Mouse (Mus musculus) MN1 (cell line): ENCODE results near the gene Rpl3.
"Not testable (repeated sequence)": the region's sequence is repeated elsewhere in the genome, so short reads cannot be mapped to it uniquely, and the experiment has no call there.

Source experiments
- DNase-seq: peaks from one replicate; pipeline ENCODE4 v3.0.0-alpha.2; 2016; ENCODE audit warnings: low spot score

Rpl3 gene

DNA sequence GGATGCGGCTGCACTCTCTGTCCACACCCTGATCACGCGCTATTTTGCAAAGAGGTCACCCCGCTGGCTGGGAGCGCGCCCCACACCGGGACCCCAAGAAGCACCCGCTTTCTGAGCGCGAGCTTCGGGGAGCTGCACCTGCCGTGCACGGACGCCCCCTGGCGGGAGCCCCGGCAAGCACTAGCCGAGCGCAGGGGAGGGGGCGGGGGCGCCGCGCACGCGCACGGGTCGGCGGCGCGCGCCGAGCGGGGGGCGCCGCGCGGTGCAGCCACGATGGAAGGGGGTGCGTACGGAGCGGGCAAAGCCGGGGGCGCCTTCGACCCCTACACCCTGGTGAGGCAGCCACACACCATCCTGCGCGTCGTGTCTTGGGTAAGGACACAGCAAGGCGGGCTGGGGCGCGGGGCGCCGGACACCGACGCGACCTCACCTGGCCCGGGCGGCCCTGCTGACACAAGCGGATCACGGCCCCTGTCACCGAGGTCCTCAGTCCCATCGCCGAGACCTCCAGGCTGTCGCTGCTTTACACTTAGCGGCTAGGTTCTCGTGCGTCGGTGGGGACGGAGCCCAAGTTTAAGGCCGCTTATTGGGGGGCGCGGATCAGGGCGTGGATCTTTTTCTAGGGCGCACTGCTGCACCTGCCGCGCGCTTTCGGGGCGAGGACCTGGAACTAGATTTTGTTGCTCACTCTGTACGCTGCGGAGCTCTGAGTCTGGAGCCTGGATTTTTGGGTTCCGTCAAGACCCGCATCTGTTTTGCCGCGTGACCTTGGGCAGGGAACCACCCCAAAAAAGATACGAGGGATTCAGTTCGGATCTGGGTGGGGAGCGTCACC lies at the start of gene Rpl3, which contains the start of gene Syngr1:
TSS of gene Rpl3 (minus strand) at position 748 of the 835 bp plus-strand sequence.
TSS of gene Syngr1 (plus strand) at position 214 of the 835 bp plus-strand sequence.
- DNase-seq, result peak; percentile 84

DNA sequence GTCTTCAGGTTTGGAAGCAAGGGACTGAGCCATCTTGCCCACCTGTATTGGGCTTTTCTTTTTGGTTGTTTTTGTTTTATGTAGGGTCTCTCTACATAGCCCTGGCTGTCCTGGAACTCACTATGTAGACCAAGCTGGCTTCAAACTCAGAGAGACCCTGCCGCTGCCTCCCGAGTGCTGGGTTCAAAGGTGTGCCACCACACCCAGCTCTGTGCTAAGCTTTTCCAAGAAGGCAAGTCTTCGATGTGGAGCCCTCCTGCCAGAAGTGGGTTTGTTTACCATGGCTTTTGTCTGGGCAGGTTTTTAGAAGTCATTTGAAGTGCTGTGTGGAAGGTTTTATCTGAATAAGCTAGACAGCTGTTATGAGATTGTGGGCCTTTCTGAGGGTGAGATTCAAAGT lies 49.2 kb upstream of the Rpl3 start:
- no peak for DNase-seq

DNA sequence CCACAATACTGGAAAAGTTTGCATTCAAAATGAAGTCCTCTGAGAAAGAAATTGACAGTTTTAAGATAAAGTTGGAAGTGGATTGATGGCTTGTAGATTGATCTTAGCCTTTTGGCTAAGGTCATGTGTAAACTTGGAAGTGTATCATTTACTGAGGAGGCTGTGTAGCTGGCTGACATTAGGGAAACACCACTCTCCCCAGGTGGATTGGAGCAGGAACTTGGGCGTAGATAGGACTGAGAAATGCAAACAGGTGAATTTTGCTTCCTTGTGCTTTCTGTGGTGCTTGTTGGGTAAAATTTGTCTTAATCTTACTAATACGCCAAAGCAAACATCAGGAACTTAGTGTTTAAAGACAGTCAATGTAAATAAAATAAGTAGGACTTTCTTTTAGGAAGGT lies 48.6 kb upstream of the Rpl3 start:
- no peak for DNase-seq

DNA sequence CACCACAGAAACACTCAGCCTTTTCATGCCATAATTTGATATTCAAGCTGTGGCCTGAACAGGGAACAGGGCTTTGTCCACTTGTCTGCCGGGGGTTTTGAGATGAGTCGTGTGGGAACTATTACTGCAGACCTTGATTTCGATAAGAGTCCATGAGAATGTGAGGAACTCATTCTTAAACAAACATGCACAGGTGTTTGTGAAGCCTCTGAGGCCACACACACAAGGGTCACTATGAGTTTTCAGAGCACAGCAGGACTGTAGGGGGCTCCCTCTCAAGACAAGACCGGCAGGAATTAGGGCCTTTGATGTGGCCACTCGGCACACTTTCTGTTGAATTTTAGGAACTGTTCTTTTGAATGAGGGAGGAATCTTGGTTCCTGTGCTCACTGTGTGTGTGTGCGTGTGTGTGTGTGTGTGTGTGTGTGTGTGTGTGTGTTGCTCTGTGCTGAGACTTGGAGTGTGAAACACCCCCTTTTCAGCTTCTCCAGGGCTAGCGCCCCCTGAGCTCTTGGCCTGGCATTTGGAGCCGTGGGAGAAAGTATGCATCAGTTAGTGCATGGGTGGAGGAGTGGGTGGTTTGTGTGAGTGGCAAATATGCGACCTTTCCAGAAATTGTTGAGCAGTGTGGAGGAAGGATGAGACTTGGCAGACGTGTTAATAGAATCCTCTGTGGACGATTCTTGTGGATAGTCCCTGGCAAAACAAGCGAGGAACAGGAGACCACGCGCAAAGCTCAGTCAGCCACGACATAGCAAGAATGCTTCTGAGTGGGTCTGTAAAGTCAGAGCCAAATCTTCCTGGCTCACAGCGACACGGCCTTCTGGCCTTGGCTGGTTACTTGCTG lies 46.5 kb upstream of the Rpl3 start:
- DNase-seq, result no peak

DNA sequence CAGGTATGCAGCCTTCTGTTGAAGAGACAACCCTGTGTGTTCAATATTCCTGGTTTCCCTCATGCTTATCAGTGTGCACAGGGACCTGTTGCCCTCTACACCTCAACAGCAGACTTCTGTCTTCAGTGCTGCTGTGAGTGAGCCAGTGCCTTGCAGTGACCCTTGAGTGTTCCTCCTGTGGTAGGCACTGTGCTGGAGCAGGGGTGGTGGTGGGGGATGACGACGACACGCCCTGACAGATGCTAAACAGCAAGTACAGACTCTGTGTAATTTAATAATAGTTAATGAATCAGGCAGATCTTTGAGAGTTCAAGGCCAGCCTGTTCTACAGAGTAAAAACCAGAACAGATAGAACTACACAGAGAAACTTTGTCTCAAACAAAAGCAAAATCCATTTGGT lies 45.0 kb upstream of the Rpl3 start:
- DNase-seq, result peak; percentile 40

DNA sequence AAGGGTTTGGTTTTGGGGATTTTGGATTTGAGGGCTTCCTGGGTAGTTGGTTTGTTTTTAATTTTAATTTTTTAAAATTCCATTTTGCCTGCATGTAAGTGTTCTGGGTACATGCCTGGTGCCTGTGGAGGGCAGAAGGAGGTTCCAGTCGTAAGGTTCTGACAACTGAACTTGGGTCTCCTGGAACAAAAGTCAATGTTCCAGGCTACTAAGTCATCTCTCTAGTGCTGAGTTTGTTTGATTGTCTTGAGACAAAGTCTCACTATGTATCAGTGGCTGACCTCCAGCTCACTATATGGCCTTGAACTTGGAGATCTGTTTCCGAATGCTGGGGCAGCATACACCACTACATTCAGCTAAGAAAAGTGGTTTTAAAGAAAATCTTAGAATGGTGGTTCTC lies 43.8 kb upstream of the Rpl3 start:
- DNase-seq, result no peak

DNA sequence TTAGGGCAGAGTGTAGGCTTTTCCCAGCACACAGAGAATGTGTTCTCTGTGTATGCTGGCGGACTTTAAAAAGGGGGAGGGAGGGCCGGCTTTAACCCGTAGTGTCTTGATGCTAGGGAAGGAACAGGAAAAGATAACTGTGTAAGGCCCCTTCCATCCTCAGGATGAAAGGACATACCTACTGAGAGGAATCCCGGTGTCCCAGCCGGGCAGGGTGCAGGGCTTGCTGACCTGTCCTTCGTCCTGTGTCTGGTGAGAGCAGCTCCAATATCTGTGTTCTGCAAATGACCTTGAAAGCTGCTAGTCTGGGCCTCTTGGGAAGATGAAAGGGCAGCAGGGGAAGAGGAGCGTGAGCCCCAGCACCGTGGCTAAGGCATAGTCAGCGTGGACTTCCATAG lies 42.8 kb upstream of the Rpl3 start:
- peak; percentile 36 for DNase-seq

DNA sequence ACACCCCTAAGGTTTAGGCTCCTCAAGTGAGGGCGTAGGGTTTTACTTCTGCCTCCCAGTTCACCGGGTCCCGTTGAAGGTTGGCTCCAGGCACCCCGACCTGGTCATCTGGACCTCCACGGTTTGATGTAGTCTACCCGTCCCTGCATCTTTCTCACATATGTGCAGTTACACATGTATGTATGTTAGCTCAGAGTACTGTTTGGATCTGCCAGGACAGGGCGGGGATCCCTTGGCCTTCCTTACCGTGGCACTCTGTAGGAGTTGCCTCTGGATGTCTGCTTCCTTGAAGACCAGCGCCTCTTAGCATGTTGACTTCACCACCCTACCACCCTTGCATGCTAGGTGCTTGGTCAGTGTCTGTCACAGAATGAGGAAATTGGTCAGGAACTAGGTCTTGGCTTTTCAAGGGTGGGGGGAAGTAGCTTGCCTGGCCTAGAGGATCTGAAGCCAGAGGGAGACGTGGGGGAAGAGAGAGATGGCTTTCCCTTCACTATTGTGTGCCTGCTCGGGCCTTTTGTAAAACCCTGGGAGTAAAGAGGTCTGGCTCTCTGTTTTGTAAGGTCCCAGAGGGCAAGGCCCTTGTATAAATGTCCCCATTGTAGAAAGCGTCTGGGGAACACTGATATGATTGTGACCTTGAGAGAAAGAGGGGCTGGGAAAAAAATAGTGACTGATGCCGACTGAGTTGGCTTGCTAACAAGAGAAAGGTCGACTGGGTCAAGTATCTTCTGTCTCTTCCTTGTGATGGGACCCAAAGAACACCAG lies 42.2 kb upstream of the Rpl3 start:
- DNase-seq, result peak; percentile 55

DNA sequence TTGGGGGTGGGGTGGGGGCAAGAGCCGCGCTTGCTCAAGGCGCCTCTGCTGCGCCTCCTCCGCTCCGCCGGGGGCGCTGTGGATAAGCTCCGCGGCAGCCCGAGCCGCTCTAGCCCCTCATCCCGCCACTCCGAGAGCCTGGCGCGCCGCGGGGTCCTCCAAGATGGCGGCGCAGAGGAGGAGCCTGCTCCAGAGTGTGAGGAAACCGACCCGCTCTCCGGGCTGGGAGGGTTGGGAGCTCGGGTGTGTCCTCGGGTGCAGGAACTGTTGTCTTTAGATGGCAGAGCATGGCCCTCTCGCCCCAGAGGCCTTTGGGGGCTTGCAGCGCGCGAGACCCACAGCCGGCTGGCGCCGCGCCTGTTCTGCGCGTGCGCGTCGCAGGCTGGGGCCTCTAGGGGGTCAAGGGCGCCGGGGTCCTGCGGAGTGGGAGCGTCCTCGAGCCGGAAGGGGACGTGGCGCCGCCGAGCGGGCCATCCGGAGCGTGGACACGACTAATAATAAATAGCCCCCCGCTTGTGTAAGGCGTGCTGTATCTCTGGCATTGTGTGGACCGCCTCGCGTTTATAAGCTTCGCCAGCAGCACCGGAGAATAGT lies 41.4 kb upstream of the Rpl3 start, which contains the start of gene Tab1:
TSS of gene Tab1 (plus strand) at position 135 of the 594 bp plus-strand sequence.
- DNase-seq, result peak; percentile 97

DNA sequence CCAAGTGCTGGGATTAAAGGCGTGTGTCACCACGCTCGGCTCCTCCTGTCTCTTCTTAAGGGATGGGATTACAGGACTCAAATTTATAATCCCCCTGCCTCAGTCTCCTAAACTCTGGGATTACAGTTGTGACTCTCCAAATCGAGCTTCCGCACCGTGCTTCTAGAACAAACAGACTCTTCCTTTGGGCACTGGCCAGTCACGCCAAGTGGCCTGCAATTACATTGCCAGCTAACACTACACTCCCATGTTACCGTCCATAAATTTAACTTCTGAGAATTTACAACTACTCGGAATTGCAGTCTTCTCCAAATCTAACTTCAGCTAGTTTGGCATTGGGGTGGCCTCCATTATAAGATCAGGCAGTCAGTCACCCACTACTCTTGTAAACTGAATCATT lies 40.8 kb upstream of the Rpl3 start:
- DNase-seq, result no peak

DNA sequence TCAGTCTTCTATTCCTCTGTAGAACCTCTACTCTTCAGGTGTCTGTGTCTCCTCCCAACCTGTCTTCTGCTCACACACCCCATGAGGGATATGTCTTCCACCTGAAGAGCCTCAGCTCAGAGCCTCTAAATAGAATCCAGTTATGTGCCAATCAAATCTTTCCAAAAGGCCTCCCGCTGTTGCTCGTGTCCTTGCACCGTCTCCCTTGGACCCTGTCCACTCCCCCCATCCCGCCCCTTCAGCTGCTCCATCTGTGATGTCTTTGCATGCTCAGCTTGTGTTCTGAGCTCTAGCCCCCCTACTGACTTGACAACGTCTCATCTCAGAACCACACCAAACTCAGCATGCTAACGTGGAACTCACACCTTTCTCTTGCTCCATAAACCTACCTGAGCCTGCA lies 39.8 kb upstream of the Rpl3 start:
- DNase-seq, result no peak

DNA sequence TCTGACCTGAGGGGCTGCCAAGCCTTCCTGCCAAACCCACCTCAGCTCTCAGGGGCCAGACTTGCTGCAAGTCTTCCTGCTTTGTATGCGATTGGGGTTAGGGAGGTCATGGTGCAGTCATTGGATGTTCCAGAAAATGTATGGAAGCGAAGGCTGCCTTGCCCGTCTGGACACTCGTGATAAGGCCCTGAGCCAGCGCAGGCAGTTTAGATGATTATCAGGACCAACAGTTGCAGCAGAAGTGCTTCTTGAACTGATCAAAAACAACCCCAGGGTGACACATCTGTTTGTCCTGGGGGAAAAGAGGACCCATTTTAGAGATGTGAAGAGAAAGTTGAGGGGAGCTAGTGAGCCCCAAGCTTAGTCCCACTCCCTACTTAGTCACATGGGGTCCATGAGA lies 39.0 kb upstream of the Rpl3 start:
- DNase-seq, result peak; percentile 27

DNA sequence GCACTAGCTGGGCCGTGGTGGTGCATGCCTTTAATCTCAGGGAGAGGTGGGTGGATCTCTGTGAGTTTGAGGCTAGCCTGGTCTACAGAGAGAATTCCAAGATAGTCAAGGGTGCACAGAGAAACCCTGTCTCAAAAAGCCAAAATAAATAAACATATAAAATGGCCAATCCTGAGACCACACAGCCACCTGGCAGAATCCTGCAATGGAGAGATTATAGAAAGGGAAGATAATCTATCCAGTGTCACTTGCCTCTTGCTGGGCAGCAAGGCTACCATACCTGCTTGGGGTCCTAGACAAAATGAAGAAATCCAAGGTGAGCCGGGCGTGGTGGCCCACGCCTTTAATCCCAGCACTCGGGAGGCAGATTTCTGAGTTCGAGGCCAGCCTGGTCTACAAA lies 38.3 kb upstream of the Rpl3 start:
- no peak for DNase-seq

DNA sequence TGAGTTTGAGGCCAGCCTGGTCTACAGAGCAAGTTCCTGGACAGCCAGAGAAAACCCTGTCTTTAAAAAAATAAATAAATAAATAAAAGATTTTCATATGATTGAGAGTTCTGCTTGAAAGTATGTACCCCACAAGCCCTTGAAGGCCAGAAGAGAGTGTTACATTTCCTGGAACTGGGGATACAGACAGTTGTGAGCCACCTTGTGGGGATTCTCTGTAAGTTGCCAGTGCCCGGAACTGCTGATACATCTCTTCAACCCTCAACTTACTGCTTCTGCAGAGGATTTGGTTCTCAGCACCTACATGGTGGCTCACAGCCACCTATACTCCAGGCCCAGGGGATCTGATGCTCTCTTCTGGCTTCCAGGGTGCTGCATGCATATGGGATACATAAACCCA lies 35.5 kb upstream of the Rpl3 start:
- peak; percentile 35 for DNase-seq

DNA sequence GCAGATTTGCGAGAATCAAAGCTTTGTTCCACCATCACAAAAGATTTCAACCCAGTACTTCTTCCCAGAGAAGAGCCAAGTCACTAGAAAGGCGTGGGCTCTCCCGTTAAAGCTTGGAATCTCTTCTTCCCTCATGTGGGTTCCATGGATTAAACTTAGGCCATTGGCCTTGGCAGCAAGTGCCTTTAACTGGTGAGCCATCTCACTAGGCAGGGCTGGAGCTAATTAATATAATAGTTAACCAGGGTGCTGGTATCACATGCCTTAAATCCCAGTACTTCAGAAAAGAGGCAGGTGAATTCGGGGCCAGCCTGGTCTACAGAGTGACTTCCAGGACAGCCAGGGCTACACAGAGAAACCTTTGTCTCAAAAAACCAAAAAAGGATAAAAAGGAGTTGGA lies 33.0 kb upstream of the Rpl3 start:
- no peak for DNase-seq

DNA sequence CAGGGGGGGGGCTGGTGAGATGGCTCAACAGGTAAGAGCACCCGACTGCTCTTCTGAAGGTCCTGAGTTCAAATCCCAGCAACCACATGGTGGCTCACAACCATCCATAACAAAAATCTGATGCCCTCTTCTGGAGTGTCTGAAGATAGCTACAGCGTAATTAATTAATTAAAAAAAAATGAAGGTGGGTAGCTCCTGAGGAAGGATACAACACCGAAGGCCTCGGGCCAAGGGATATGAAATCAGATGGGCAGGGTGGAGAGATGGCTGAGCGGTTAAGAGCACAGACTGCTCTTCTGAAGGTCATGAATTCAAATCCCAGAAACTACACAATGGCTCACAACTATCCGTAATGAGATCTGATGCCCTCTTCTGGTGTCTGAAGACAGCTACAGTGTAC lies 30.8 kb upstream of the Rpl3 start:
- DNase-seq, result not testable (repeated sequence)

DNA sequence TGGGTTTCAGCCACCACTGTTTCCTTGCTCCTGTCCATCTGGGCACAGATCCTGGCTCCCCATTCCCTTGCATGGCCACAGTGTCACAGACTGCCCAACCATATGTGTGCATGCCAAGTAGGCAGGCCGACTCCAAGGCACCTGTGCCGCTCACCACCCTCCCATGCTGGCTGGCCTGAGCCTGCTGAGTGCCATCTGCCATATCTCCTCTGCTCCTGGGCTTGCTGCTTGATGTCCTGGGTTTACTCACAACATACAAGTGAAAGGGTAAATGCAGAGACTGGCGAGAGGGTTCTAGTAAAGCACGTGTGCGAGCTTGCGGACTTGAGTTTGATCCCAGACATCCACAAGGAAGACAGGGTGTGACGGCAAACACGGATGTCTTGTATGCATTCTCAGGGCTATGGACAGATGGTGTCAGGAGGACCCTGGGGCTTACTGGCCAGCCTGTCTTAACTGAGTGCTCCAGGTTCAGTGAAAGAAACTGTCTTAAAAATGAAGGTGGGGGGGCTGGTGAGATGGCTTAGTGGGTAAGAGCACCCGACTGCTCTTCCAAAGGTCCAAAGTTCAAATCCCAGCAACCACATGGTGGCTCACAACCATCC lies 30.2 kb upstream of the Rpl3 start:
- no peak for DNase-seq

DNA sequence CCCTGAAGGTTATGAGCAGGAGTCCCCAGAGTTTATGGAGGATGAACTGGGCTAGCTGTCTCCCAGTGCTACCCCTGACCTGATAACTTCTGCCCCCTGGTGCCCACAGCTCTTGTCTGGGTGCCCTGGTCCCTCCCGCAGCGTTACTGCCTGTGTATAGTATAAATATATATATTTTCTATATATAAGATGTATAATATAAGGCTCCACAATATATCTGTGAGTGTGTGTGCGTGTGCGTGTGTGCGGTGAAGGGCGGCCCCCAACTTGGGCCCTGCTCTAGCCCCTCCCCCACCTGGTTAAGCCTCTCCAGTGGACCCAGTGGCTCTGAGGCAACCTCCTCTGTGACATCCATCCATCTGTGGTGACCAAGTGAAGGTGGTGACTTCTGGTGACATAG lies 27.4 kb upstream of the Rpl3 start:
- DNase-seq, result no peak

DNA sequence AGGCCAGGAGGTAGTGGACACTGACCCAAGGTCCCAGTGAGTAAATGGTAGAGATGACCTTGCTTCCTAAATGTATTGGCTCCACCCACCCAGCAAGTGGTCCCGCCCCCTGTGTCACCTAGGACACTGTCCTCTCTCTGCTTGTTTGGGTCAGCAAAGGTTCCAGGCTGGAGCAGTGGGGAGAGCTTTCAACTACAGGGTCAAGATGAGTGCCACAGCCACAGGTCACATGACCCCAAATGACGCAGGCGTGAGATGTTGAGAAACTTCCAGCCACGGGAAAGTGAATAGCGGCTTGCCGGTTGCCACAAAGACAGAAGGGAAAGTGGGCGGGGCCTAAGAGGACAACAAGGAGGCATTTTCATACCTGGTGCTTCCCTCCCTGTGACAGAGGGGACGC lies 25.5 kb upstream of the Rpl3 start:
- no peak for DNase-seq

DNA sequence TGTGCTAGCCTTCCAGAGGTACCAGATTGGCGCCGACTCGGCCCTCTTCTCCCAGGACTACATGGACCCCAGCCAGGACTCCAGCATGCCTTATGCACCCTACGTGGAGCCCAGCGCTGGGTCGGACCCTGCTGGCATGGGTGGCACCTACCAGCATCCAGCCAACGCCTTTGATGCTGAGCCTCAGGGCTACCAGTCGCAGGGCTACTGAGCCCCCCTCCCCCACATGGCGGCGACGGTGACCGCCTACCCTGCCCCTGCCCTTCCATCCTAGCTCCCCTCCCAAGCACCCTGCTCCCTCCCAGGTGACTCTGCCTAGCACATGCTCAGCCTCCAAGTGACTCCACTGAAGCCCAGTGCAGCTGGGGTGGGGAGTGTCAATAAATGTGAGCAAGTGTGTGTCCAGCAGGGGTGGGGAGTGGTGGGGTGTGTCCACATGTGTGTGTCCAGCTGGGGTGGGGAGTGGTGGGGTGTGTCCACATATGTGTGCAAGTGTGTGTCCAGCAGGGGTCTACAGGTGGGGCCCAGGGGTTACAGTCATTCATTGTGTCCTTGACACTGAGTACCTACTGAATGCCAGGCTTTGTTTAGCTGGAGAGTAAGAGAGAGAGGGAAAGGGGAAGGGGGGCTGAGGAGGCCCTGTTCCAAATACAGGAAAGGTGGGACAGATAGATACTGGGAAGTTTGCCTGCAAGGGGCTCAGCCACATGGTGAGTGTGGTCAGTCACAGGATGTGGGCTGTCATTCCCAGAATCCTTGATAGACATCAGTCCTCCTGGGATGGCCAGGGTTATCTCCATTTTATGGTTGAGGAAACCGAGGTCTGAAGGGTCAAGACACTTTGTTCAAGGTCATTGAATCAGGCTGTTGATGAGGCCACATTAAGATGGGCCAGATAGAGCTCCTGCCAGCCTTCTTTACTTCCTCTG lies 24.5 kb upstream of the Rpl3 start:
- no peak for DNase-seq
